Comparison of ENCODE assay signal across 16 mouse cellular contexts in genomic region chr9:90297637-90298036, GRCm38 (mm10).
"Had no signal": no experiment of that assay in that cellular context is flagged by ENCODE, and none has a peak within 500 bp of the region (broad histone marks: within the 10 kb centered on the region; RNA-seq: fewer than 3 reads in every experiment).

No protein-coding gene starts in this region.

- H3K9me3 ChIP-seq: midbrain, embryonic 10.5 days; midbrain, embryonic 12.5 days; midbrain, embryonic 15.5 days; neural tube, embryonic 12.5 days had no signal

- H3K9ac ChIP-seq: lung, embryonic 14.5 days; midbrain, embryonic 12.5 days; midbrain, embryonic 15.5 days; neural tube, embryonic 12.5 days had no signal

- H3K36me3 ChIP-seq: midbrain, embryonic 10.5 days; midbrain, embryonic 12.5 days; midbrain, embryonic 15.5 days; neural tube, embryonic 12.5 days had no signal

- DNase-seq: lung, adult 18-20 months; lung, embryonic 14.5 days; lung, postnatal 10 days; lung, postnatal 4 days; retina, postnatal 1 day; right cerebral cortex, adult 18-20 months; right cerebral cortex, postnatal 25 days; right cerebral cortex, postnatal 4 days; spleen, adult 18-20 months; thymus, adult 18-20 months; thymus, postnatal 14 days; thymus, postnatal 36 days had no signal

- H3K4me3 ChIP-seq: midbrain, embryonic 10.5 days; midbrain, embryonic 12.5 days; midbrain, embryonic 15.5 days; neural tube, embryonic 12.5 days had no signal

- H3K4me1 ChIP-seq: midbrain, embryonic 10.5 days; midbrain, embryonic 12.5 days; midbrain, embryonic 15.5 days; neural tube, embryonic 12.5 days had no signal

- H3K27me3 ChIP-seq: midbrain, embryonic 12.5 days; midbrain, embryonic 15.5 days; neural tube, embryonic 12.5 days had no signal

- H3K27ac ChIP-seq: midbrain, embryonic 10.5 days; midbrain, embryonic 12.5 days; midbrain, embryonic 15.5 days; neural tube, embryonic 12.5 days had no signal

- H3K4me2 ChIP-seq: lung, embryonic 14.5 days; midbrain, embryonic 12.5 days; midbrain, embryonic 15.5 days; neural tube, embryonic 12.5 days had no signal

- ATAC-seq: midbrain, embryonic 15.5 days had no signal
